8 mouse cellular contexts compared by ENCODE assay signal in genomic region chr11:60352559-60353411, GRCm38 (mm10). TPM values are rescaled to one million over a fixed set of nuclear protein-coding genes. Genes with fewer than 3 reads are reported as not detected.
DNase-seq lines count a peak whose midpoint lies in the region; ATAC-seq lines count a peak whose summit lies in the region.

Gene Tom1l2 (minus strand): TSS chr11:60352905.
Gene Drc3 (plus strand): TSS chr11:60353329.

- peak within 1 kb of the TSS; percentile 87 for H3K9ac ChIP-seq in heart, embryonic 13.5 days
- H3K9ac ChIP-seq in liver, embryonic 12.5 days = peak within 1 kb of the TSS; percentile 79
- peak within 1 kb of the TSS; percentile 59 for H3K9ac ChIP-seq in stomach, embryonic 15.5 days

- H3K27me3 ChIP-seq in heart, embryonic 13.5 days (replicated peaks) = no peaks in the 10 kb centered on the region
- no peaks in the 10 kb centered on the region for H3K27me3 ChIP-seq in liver, embryonic 12.5 days (replicated peaks)
- no peaks in the 10 kb centered on the region for H3K27me3 ChIP-seq in stomach, embryonic 15.5 days (replicated peaks)

- ATAC-seq in heart, embryonic 13.5 days (ENCODE audit: extremely low read depth, insufficient number of reproducible peaks, low FRiP score, low TSS enrichment) = peak; percentile 99
- peak; percentile 99 for ATAC-seq in liver, embryonic 12.5 days
- peak; percentile 100 for ATAC-seq in stomach, embryonic 15.5 days (ENCODE audit: insufficient read depth, low FRiP score, low read depth)

- WGBS in heart, embryonic 13.5 days = under 1% methylated on average over 57 of the region's 57 CpGs
- 1% methylated on average over 57 of the region's 57 CpGs for WGBS in liver, embryonic 12.5 days (ENCODE audit: insufficient replicate concordance)
- under 1% methylated on average over 57 of the region's 57 CpGs for WGBS in stomach, embryonic 15.5 days

- peak within 1 kb of the TSS; percentile 85 for H3K4me2 ChIP-seq in heart, embryonic 13.5 days
- H3K4me2 ChIP-seq in liver, embryonic 12.5 days = peak within 1 kb of the TSS; percentile 94
- peak within 1 kb of the TSS; percentile 82 for H3K4me2 ChIP-seq in stomach, embryonic 15.5 days

- peak; percentile 99 for DNase-seq in CD4-positive, CD25-positive, alpha-beta regulatory T cell, adult 2 months (ENCODE audit: low read depth, low spot score)
- peak; percentile 99 for DNase-seq in fat pad, adult 2 months (ENCODE audit: extremely low read depth, low read depth, low spot score)
- DNase-seq in kidney, postnatal 10 days = peak; percentile 100
- DNase-seq in natural killer cell, adult 2 months (ENCODE audit: low spot score in 2 of 2) = peak; percentile 99

- no peaks in the 10 kb centered on the region for H3K9me3 ChIP-seq in heart, embryonic 13.5 days
- H3K9me3 ChIP-seq in liver, embryonic 12.5 days (replicated peaks) = no peaks in the 10 kb centered on the region
- H3K9me3 ChIP-seq in stomach, embryonic 15.5 days = no peaks in the 10 kb centered on the region

- H3K4me3 ChIP-seq in brown adipose tissue, adult 24 weeks (ENCODE audit: insufficient read depth, low read depth, low read length) = peak within 1 kb of the TSS; percentile 74
- peak within 1 kb of the TSS; percentile 75 for H3K4me3 ChIP-seq in heart, embryonic 13.5 days
- peak within 1 kb of the TSS; percentile 75 for H3K4me3 ChIP-seq in liver, embryonic 12.5 days
- H3K4me3 ChIP-seq in stomach, embryonic 15.5 days (replicated peaks) = peak within 1 kb of the TSS; percentile 71

- no peaks in the 10 kb centered on the region for H3K36me3 ChIP-seq in heart, embryonic 13.5 days
- H3K36me3 ChIP-seq in liver, embryonic 12.5 days = no peaks in the 10 kb centered on the region
- no peaks in the 10 kb centered on the region for H3K36me3 ChIP-seq in stomach, embryonic 15.5 days

- H3K4me1 ChIP-seq in brown adipose tissue, adult 24 weeks (ENCODE audit: control insufficient read depth, insufficient read depth, insufficient read length, low read length) = no peaks in the 10 kb centered on the region
- H3K4me1 ChIP-seq in heart, embryonic 13.5 days = peaks cover 28% of the 10 kb centered on the region
- H3K4me1 ChIP-seq in liver, embryonic 12.5 days = peaks cover 46% of the 10 kb centered on the region
- 0 out of 2 replicates have a peak, but pooled peaks cover 6% of the 10 kb centered on the region for H3K4me1 ChIP-seq in stomach, embryonic 15.5 days

- H3K27ac ChIP-seq in brown adipose tissue, adult 24 weeks (replicated peaks; ENCODE audit: low read depth, low read length) = peak within 1 kb of the TSS; percentile 57
- H3K27ac ChIP-seq in heart, embryonic 13.5 days (replicated peaks) = peak within 1 kb of the TSS; percentile 87
- peak within 1 kb of the TSS; percentile 81 for H3K27ac ChIP-seq in liver, embryonic 12.5 days
- peak within 1 kb of the TSS; percentile 55 for H3K27ac ChIP-seq in stomach, embryonic 15.5 days

RNA-seq across cellular contexts. Expression of gene Tom1l2, which starts in this region (rescaled TPM):
- 27.4 and 27.6 TPM in 2 replicates for polyA plus RNA-seq in brown adipose tissue, adult 24 weeks (2012; ENCODE audit: insufficient read depth, insufficient read length, missing spikeins)
- polyA plus RNA-seq in heart, embryonic 13.5 days (2015; fragmentation: Nextera tagmentation; extraction: Ambion mirVana) = 27.5 and 28.7 TPM in 2 replicates
- polyA plus RNA-seq in liver, embryonic 12.5 days (2016; fragmentation: Nextera tagmentation; extraction: Ambion mirVana) = 8.7 and 9.6 TPM in 2 replicates
- 24.1 and 24.6 TPM in 2 replicates for polyA plus RNA-seq in stomach, embryonic 15.5 days (2015; fragmentation: Nextera tagmentation; extraction: Ambion mirVana)

RNA-seq across cellular contexts. Expression of gene Drc3, which starts in this region (rescaled TPM):
- 1.2 and 1.8 TPM in 2 replicates for polyA plus RNA-seq in brown adipose tissue, adult 24 weeks (2012; ENCODE audit: insufficient read depth, insufficient read length, missing spikeins)
- polyA plus RNA-seq in heart, embryonic 13.5 days (2015; fragmentation: Nextera tagmentation; extraction: Ambion mirVana) = 2.4 TPM in 2 replicates
- polyA plus RNA-seq in liver, embryonic 12.5 days (2016; fragmentation: Nextera tagmentation; extraction: Ambion mirVana) = 0.49 and 0.53 TPM in 2 replicates
- 1.2 and 1.6 TPM in 2 replicates for polyA plus RNA-seq in stomach, embryonic 15.5 days (2015; fragmentation: Nextera tagmentation; extraction: Ambion mirVana)

Comparison
In these comparisons a context has a peak if more than half of its experiments do, and no peak if none do; other contexts are left out.
1. Peak in every context shown above with its lines: DNase-seq, ATAC-seq, H3K4me3 ChIP-seq and H3K27ac ChIP-seq.